Mouse (Mus musculus) cortical plate, adult 2 months (tissue): ENCODE results near the gene Svs2. TPM values are rescaled to one million over a fixed set of nuclear protein-coding genes. Genes with fewer than 3 reads are reported as not detected.

Source experiments
- H3K27ac ChIP-seq: fragments of 200-500 bp; 2 replicates; pipeline ENCODE4 v1.5.1; 2012; ENCODE audit warnings: low read length, control low read depth, inconsistent platforms; ENCODE audit not compliant: insufficient read depth
- H3K4me1 ChIP-seq: fragments of 200-500 bp; 2 replicates; pipeline ENCODE4 v1.6.1; 2011; ENCODE audit warnings: low read length; ENCODE audit not compliant: control insufficient read depth, insufficient read depth
- H3K4me3 ChIP-seq: fragments of 200-500 bp; 2 replicates; pipeline ENCODE4 v1.5.1; 2011; ENCODE audit warnings: mild to moderate bottlenecking, low read length, control low read depth; ENCODE audit not compliant: insufficient read depth
- CTCF ChIP-seq: fragments of 200-500 bp; IDR thresholded peaks from 2 replicates; pipeline ENCODE4 v1.5.1; 2011; ENCODE audit warnings: mild to moderate bottlenecking, control low read depth, low read length; ENCODE audit not compliant: insufficient read depth; ENCODE audit errors: extremely low read depth
- POLR2A ChIP-seq: fragments of 200-500 bp; IDR thresholded peaks from 2 replicates; pipeline ENCODE4 v1.6.1; 2011; ENCODE audit warnings: mild to moderate bottlenecking, low read length, control low read depth; ENCODE audit not compliant: insufficient read depth; ENCODE audit errors: extremely low read depth
- polyA plus RNA-seq: library from polyadenylated mRNA; depleted of rRNA; stranded (reverse); fragments of >200 nt; gene quantifications from 2 replicates; pipeline ENCODE4 v1.2.3, GENCODE M21; 2012; rRNA removed

Gene Svs2
- polyA plus RNA-seq, 1 experiment: not detected

- TF ChIP-seq POLR2A (no peak), CTCF (no peak)
- Histone ChIP-seq H3K27ac (no peak within 1 kb of the TSS), H3K4me1 (no peaks in the 10 kb centered on the region), H3K4me3 (no peak within 1 kb of the TSS)
Measured at GRCm38 (mm10) chr2:164199626-164200327, 38.5 kb downstream of the Svs2 start, which contains the start of gene Wfdc15a. Wfdc15a (minus strand) TSS chr2:164200130.

- Histone ChIP-seq H3K4me1 (no peaks in the 10 kb centered on the region), H3K4me3 (no peak overlapping the region), H3K27ac (no peak overlapping the region)
- TF ChIP-seq POLR2A (no peak), CTCF (no peak)
Measured at GRCm38 (mm10) chr2:164196700-164196990, 41.6 kb downstream of the Svs2 start.

DNA sequence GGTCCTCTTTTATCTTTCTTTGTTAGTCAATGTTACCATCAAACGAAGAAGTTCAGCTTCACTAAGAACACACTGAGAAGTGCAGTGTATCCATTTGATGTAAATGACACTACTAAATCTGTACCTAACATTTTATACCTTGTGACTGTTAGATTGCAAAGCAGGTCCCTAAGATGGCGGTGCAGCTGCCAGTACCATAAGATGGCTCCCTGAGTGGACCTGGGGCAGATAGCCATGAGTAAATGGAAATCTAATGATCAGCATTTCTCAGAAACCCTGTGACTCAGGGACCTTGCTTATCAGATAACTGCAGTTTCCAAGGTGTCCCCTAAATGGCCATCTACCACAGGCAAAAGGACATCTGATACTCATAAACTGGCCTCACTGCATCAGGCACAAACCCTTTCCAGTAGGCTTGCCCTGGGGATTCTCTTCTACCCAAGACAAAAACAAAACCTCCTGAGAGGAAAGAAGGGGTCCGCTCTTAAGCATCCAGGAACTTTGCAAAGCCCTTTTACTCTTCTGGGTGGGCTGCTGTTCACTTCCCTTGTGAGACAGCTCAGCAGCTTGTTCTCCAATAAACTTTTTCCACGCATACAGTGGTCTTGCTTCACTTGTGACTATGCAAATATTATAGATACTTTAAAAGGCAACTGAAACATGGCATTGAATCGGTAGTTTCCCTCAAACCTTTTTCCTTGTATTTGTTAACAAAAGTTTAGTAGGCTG lies 42.1 kb downstream of the Svs2 start:
- TF ChIP-seq CTCF (no peak), POLR2A (no peak)
- Histone ChIP-seq H3K4me3 (no peak overlapping the region), H3K27ac (no peak overlapping the region), H3K4me1 (no peaks in the 10 kb centered on the region)

GRCm38 (mm10) chr2:164194959-164195630 lies 43.2 kb downstream of the Svs2 start:
- no peak for TF ChIP-seq POLR2A
- TF ChIP-seq CTCF: no peak
- Histone ChIP-seq H3K4me3 (no peak overlapping the region), H3K4me1 (no peaks in the 10 kb centered on the region), H3K27ac (no peak overlapping the region)

GRCm38 (mm10) chr2:164192279-164192678 lies 46.0 kb downstream of the Svs2 start:
- Histone ChIP-seq H3K4me1 (no peaks in the 10 kb centered on the region), H3K4me3 (no peak overlapping the region), H3K27ac (no peak overlapping the region)
- TF ChIP-seq CTCF: no peak

DNA sequence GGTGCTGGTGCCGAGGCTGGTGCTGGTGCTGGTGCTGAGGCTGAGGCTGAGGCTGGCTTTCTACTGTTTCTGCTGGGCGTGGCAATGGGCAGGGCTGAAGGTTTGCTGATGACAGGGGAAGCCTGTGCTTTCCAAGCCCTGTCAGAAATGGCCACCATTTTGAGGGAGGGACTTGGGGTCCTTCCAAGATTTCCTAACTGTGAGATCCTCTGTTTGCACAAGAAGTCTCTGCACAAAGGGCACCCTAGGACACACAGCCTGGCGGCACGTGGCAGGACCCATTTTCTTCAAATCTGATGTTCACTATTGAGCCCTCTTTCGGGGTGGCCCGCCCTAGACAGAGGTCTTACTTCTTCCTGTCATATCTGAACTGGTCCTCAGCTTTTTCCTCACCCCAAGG lies 47.7 kb downstream of the Svs2 start, which contains the start of gene Wfdc12:
Gene Wfdc12 (minus strand): TSS at position 33 of the 400 bp plus-strand sequence.
- Histone ChIP-seq H3K4me1 (no peaks in the 10 kb centered on the region), H3K27ac (no peak within 1 kb of the TSS), H3K4me3 (no peak within 1 kb of the TSS)
- TF ChIP-seq CTCF (no peak), POLR2A (no peak)

DNA sequence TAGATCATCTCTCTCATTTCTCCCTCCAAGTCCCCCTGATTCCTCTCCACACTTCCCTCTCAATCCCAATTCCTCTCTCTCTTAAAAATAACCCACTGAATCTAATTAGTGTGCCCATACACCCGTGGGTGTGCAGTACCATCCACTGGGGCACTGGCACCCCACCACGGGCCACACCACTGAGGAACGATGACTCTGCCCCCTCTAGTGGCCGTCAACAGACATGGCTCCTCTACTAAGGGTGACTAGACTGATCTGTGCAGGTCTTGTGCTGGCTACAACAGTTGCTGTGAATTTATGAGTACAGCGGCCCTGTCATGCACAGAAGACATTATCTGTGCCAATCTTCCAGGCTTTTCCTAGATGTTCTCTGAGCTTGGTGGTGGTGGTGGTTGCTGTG lies 49.5 kb downstream of the Svs2 start:
- no peak overlapping the region for H3K27ac ChIP-seq
- no peaks in the 10 kb centered on the region for H3K4me1 ChIP-seq
- H3K4me3 ChIP-seq: no peak overlapping the region
- TF ChIP-seq CTCF: peak; percentile 32
- TF ChIP-seq POLR2A: no peak

Other genes with a start within 250 kb of the Svs2 start
- 307 and 314 TPM in 2 replicates for gene Ywhab, start 243.5 kb downstream of the Svs2 start, polyA plus RNA-seq
- 0.78 and 1.0 TPM in 2 replicates for gene Pabpc1l, start 213.0 kb downstream of the Svs2 start, polyA plus RNA-seq
- 20.3 and 20.9 TPM in 2 replicates for gene Stk4, start 168.1 kb downstream of the Svs2 start, polyA plus RNA-seq
- gene Tomm34, start 167.3 kb downstream of the Svs2 start, polyA plus RNA-seq: 93.7 and 96.7 TPM in 2 replicates
- gene Kcns1, start 67.4 kb downstream of the Svs2 start, polyA plus RNA-seq: 17.3 and 17.6 TPM in 2 replicates
- not detected in 2 replicates for gene Wfdc5, start 55.7 kb downstream of the Svs2 start, polyA plus RNA-seq
- gene Wfdc12, start 47.9 kb downstream of the Svs2 start, polyA plus RNA-seq: 0.19 TPM in 2 replicates
- gene Wfdc15a, start 38.3 kb downstream of the Svs2 start, polyA plus RNA-seq: 0.29 TPM in 1 of 2 replicates, not detected in the other
- gene Wfdc15b, start 16.8 kb downstream of the Svs2 start, polyA plus RNA-seq: not detected in 2 replicates
- not detected in 2 replicates for gene Svs3b, start 18.2 kb upstream of the Svs2 start, polyA plus RNA-seq
- not detected in 2 replicates for gene Svs4, start 40.0 kb upstream of the Svs2 start, polyA plus RNA-seq
- not detected in 2 replicates for gene Svs3a, start 50.8 kb upstream of the Svs2 start, polyA plus RNA-seq
- not detected in 2 replicates for gene Svs6, start 78.3 kb upstream of the Svs2 start, polyA plus RNA-seq
- gene Svs5, start 94.3 kb upstream of the Svs2 start, polyA plus RNA-seq: not detected in 2 replicates
- gene Slpi, start 150.6 kb upstream of the Svs2 start, polyA plus RNA-seq: 0.33 and 1.5 TPM in 2 replicates
- 1.1 and 1.3 TPM in 2 replicates for gene Rbpjl, start 164.7 kb upstream of the Svs2 start, polyA plus RNA-seq
- 16.2 and 17.4 TPM in 2 replicates for gene Matn4, start 166.7 kb upstream of the Svs2 start, polyA plus RNA-seq
- gene Sdc4, start 205.4 kb upstream of the Svs2 start, polyA plus RNA-seq: 47.1 and 50.7 TPM in 2 replicates
- 58.1 and 64.5 TPM in 2 replicates for gene Sys1, start 218.5 kb upstream of the Svs2 start, polyA plus RNA-seq
- gene Gm20458, start 222.5 kb upstream of the Svs2 start, polyA plus RNA-seq: 7.4 and 9.5 TPM in 2 replicates
- gene Trp53tg5, start 235.3 kb upstream of the Svs2 start, polyA plus RNA-seq: not detected in 2 replicates
- 250 and 313 TPM in 2 replicates for gene Dbndd2, start 247.6 kb upstream of the Svs2 start, polyA plus RNA-seq